Mouse (Mus musculus): ENCODE data around the gene Ern1. TPM values are rescaled to one million over a fixed set of nuclear protein-coding genes. Genes with fewer than 3 reads are reported as not detected.
A peak's percentile ranks its signal among the peaks of the same experiment; 100 is the strongest.

The Ern1 gene
- polyA plus RNA-seq, 1 experiment from 2014 or later = 5.4 TPM

DNA sequence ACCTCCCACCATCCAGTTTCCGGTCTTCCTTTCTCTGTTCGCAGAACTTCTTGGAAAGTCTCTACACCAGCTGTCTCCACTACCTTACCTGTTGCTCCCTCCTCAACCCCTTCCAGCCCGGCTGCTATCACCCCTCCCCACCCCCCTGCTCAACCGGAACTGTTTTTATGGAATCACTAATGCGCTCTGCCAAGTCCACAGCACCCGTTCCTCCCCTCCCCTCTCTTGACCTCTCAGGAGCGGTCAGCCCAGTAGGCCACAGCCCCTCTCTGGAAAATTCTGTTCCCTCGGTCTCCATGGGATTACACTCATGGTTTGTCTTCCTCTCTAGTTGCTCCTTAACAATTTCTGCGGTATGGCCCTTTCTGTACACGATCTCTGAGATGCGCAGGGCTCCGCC lies 134.5 kb downstream of the Ern1 start, which contains the start of gene Scn4a:
TSS of gene Scn4a (minus strand) at position 101 of the 400 bp plus-strand sequence.
- no peak within 1 kb of the TSS for H3K27ac ChIP-seq (ENCODE audit: low read length)
- H3K36me3 ChIP-seq (ENCODE audit: insufficient read depth, low read length) = no peaks in the 10 kb centered on the region
- DNase-seq (ENCODE audit: low spot score) = no peak
- H3K4me2 ChIP-seq (replicated peaks; ENCODE audit: low read depth, low read length) = no peak within 1 kb of the TSS
- H3K9ac ChIP-seq (replicated peaks; ENCODE audit: low read depth) = no peak within 1 kb of the TSS
- WGBS = 74% methylated on average over 12 of the region's 12 CpGs
- no peak for ATAC-seq
- no peaks in the 10 kb centered on the region for H3K4me1 ChIP-seq (ENCODE audit: insufficient read depth, low read depth, low read length)
- H3K9me3 ChIP-seq (ENCODE audit: low read length) = no peaks in the 10 kb centered on the region
- H3K27me3 ChIP-seq (replicated peaks; ENCODE audit: insufficient read depth, low read length) = no peaks in the 10 kb centered on the region
- H3K4me3 ChIP-seq (ENCODE audit: low read depth, low read length) = no peak within 1 kb of the TSS
- TF ChIP-seq EP300 (IDR thresholded peaks at IDR 0.05) (no peak), CTCF (IDR thresholded peaks at IDR 0.05) (no peak)

DNA sequence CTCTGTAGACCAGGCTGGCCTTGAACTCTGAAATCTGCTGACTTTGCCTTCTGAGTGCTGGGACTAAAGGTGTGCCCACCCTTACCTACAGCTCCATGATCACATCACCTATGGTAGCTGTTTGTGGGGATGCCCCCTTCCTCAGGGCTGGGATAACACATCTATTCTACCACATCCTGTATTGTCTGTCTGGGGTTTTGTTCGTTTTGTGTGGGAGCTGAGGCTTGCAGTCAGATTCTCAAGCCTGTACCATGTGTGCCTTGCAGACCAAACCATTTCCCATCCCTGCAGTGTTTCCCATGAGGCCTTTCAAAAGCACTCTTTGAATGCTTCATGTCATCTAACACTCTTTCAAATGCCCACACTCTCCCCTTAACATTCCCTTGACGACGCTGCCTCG lies 135.7 kb downstream of the Ern1 start:
- H3K4me3 ChIP-seq (ENCODE audit: low read depth, low read length) = no peak overlapping the region
- no peak for ATAC-seq

DNA sequence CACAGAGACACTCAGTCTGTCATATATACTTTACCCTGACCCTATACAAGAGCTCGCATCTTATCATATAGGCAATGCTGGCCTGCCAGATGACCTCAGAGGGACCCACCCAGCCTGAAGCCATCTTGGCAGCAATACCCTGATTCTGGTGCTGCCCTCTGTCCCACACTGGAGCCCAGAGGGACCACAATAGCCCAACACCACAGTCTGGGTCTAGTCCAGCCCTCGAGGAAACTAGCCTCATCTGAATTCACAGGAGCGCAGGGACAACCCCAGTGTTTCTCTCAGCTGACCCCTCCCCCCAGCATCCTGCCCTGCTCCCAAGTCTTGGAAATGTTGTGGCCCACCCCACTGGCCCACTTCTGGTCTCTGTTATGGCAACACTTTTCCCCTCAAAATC lies 136.4 kb downstream of the Ern1 start:
- no peaks in the 10 kb centered on the region for H3K9me3 ChIP-seq (ENCODE audit: low read length)
- TF ChIP-seq EP300 (IDR thresholded peaks at IDR 0.05) (no peak), CTCF (IDR thresholded peaks at IDR 0.05) (no peak)
- no peaks in the 10 kb centered on the region for H3K27me3 ChIP-seq (replicated peaks; ENCODE audit: insufficient read depth, low read length)
- H3K36me3 ChIP-seq (ENCODE audit: insufficient read depth, low read length) = no peaks in the 10 kb centered on the region
- no peak overlapping the region for H3K4me2 ChIP-seq (replicated peaks; ENCODE audit: low read depth, low read length)
- 43% methylated on average over 3 of the region's 3 CpGs for WGBS
- DNase-seq (ENCODE audit: low spot score) = no peak
- no peak overlapping the region for H3K27ac ChIP-seq (ENCODE audit: low read length)
- no peak overlapping the region for H3K9ac ChIP-seq (replicated peaks; ENCODE audit: low read depth)
- ATAC-seq = no peak
- no peak overlapping the region for H3K4me3 ChIP-seq (ENCODE audit: low read depth, low read length)
- no peaks in the 10 kb centered on the region for H3K4me1 ChIP-seq (ENCODE audit: insufficient read depth, low read depth, low read length)

More for the DNA sequence above, 135.7 kb downstream of the Ern1 start:
- H3K36me3 ChIP-seq (ENCODE audit: insufficient read depth, low read length) = no peaks in the 10 kb centered on the region
- H3K4me1 ChIP-seq (ENCODE audit: insufficient read depth, low read depth, low read length) = no peaks in the 10 kb centered on the region
- no peaks in the 10 kb centered on the region for H3K27me3 ChIP-seq (replicated peaks; ENCODE audit: insufficient read depth, low read length)
- DNase-seq (ENCODE audit: low spot score) = no peak
- 63% methylated on average over 4 of the region's 4 CpGs for WGBS
- no peak overlapping the region for H3K4me2 ChIP-seq (replicated peaks; ENCODE audit: low read depth, low read length)
- no peak overlapping the region for H3K27ac ChIP-seq (ENCODE audit: low read length)
- no peak overlapping the region for H3K9ac ChIP-seq (replicated peaks; ENCODE audit: low read depth)
- TF ChIP-seq CTCF (IDR thresholded peaks at IDR 0.05) (no peak), EP300 (IDR thresholded peaks at IDR 0.05) (no peak)
- H3K9me3 ChIP-seq (ENCODE audit: low read length) = no peaks in the 10 kb centered on the region

DNA sequence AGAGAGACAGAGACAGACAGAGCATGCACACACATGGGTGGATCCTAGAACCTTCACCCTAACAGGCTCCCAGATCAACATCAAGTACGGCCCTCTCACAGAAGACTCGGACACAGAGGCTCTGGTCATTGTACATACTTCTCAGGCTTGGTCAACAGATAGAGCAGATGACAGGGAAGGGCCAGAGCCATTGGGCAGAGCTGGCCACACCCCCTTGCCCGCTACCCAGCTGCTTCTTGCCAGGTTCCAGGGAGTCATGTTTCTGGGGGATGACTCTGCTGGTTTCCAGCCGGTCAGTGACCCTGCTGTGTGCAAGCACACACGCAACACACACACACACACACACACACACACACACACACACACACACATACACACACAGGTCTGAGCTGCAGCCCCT lies 136.8 kb downstream of the Ern1 start:
- Histone ChIP-seq H3K36me3 (ENCODE audit: insufficient read depth, low read length) (no peaks in the 10 kb centered on the region), H3K4me2 (replicated peaks; ENCODE audit: low read depth, low read length) (no peak overlapping the region), H3K27ac (ENCODE audit: low read length) (no peak overlapping the region), H3K9me3 (ENCODE audit: low read length) (no peaks in the 10 kb centered on the region), H3K4me3 (ENCODE audit: low read depth, low read length) (no peak overlapping the region), H3K9ac (replicated peaks; ENCODE audit: low read depth) (no peak overlapping the region), H3K4me1 (ENCODE audit: insufficient read depth, low read depth, low read length) (no peaks in the 10 kb centered on the region), H3K27me3 (replicated peaks; ENCODE audit: insufficient read depth, low read length) (no peaks in the 10 kb centered on the region)
- TF ChIP-seq CTCF (IDR thresholded peaks at IDR 0.05) (no peak), EP300 (IDR thresholded peaks at IDR 0.05) (no peak)
- 43% methylated on average over 5 of the region's 5 CpGs for WGBS
- peak; percentile 49 for ATAC-seq
- DNase-seq (ENCODE audit: low spot score) = peak; percentile 41

DNA sequence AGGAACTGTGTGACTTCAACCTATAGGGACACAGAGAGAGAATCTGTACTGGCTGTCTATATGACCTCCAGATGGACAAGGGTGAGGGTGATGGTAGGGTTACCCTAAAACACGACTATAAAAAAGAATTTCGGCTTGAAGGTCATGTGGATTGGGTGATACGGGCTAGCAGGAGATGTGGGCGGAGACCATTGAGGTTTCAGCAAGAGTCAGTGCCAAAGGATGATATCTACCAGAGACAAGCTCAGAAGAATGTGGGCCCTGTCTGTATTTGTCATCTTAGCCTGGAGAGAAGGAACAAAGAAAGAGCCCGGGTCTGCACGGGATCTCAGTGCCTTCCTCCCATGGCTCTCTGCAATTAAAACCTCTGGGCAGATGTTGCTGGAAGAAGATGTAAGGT lies 137.9 kb downstream of the Ern1 start:
- Histone ChIP-seq H3K4me2 (replicated peaks; ENCODE audit: low read depth, low read length) (no peak overlapping the region), H3K4me1 (ENCODE audit: insufficient read depth, low read depth, low read length) (no peaks in the 10 kb centered on the region), H3K27ac (ENCODE audit: low read length) (no peak overlapping the region), H3K4me3 (ENCODE audit: low read depth, low read length) (no peak overlapping the region), H3K36me3 (ENCODE audit: insufficient read depth, low read length) (no peaks in the 10 kb centered on the region), H3K27me3 (replicated peaks; ENCODE audit: insufficient read depth, low read length) (no peaks in the 10 kb centered on the region), H3K9me3 (ENCODE audit: low read length) (no peaks in the 10 kb centered on the region), H3K9ac (replicated peaks; ENCODE audit: low read depth) (no peak overlapping the region)
- ATAC-seq = no peak
- 70% methylated on average over 6 of the region's 6 CpGs for whole genome bisulfite sequencing
- no peak for DNase-seq (ENCODE audit: low spot score)
- TF ChIP-seq CTCF (IDR thresholded peaks at IDR 0.05) (no peak), EP300 (IDR thresholded peaks at IDR 0.05) (no peak)

DNA sequence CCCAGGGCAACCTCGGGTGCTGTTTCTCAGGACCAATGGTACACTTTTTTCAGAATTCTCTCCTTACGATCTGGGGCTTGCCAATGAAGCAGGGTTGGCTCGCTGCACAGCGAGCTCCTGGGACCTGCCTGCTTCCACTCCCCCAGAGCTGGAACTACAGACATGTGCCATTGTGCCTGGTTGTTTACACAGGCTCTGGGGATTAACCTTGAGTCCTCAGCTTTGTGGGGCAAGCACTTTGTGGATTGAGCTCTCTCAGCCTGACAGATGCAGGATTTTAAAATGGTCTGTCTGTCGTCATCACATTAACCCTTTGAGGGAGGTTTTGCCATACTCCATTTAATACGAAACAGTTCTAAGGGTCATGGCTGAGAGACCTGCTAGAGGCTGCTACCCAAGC lies 142.7 kb downstream of the Ern1 start:
- Histone ChIP-seq H3K4me3 (ENCODE audit: low read depth, low read length) (no peak overlapping the region), H3K9me3 (ENCODE audit: low read length) (no peaks in the 10 kb centered on the region), H3K27me3 (replicated peaks; ENCODE audit: insufficient read depth, low read length) (no peaks in the 10 kb centered on the region), H3K4me2 (replicated peaks; ENCODE audit: low read depth, low read length) (no peak overlapping the region), H3K4me1 (ENCODE audit: insufficient read depth, low read depth, low read length) (no peaks in the 10 kb centered on the region), H3K9ac (replicated peaks; ENCODE audit: low read depth) (no peak overlapping the region), H3K36me3 (ENCODE audit: insufficient read depth, low read length) (no peaks in the 10 kb centered on the region), H3K27ac (ENCODE audit: low read length) (no peak overlapping the region)
- 34% methylated on average over 6 of the region's 6 CpGs for WGBS
- DNase-seq (ENCODE audit: low spot score) (no peak), ATAC-seq (no peak)
- no peak for TF ChIP-seq CTCF (IDR thresholded peaks at IDR 0.05)
- TF ChIP-seq EP300 (IDR thresholded peaks at IDR 0.05) = no peak

Other genes with a start within 250 kb of the Ern1 start
- 18.7 and 19.0 TPM in 2 replicates for gene Ftsj3, start 231.8 kb downstream of the Ern1 start, polyA plus RNA-seq (2015; fragmentation: Nextera tagmentation; extraction: Ambion mirVana)
- gene Psmc5, start 231.7 kb downstream of the Ern1 start, polyA plus RNA-seq (2015; fragmentation: Nextera tagmentation; extraction: Ambion mirVana) = 150 and 153 TPM in 2 replicates
- gene Smarcd2, start 214.9 kb downstream of the Ern1 start, polyA plus RNA-seq (2015; fragmentation: Nextera tagmentation; extraction: Ambion mirVana) = 46.9 and 55.5 TPM in 2 replicates
- 0.06 and 0.07 TPM in 2 replicates for gene Tcam1, start 211.2 kb downstream of the Ern1 start, polyA plus RNA-seq (2015; fragmentation: Nextera tagmentation; extraction: Ambion mirVana)
- not detected in 2 replicates for gene Gh, start 186.0 kb downstream of the Ern1 start, polyA plus RNA-seq (2015; fragmentation: Nextera tagmentation; extraction: Ambion mirVana)
- gene Cd79b, start 173.1 kb downstream of the Ern1 start, polyA plus RNA-seq (2015; fragmentation: Nextera tagmentation; extraction: Ambion mirVana) = 10.8 and 11.8 TPM in 2 replicates
- 0.04 TPM in 1 of 2 replicates, not detected in the other for gene Scn4a, start 134.6 kb downstream of the Ern1 start, polyA plus RNA-seq (2015; fragmentation: Nextera tagmentation; extraction: Ambion mirVana)
- gene Prr29, start 122.4 kb downstream of the Ern1 start, polyA plus RNA-seq (2015; fragmentation: Nextera tagmentation; extraction: Ambion mirVana) = 8.9 and 10.2 TPM in 2 replicates
- gene Icam2, start 99.8 kb downstream of the Ern1 start, polyA plus RNA-seq (2015; fragmentation: Nextera tagmentation; extraction: Ambion mirVana) = 284 and 329 TPM in 2 replicates
- gene Tex2, start 125.6 kb upstream of the Ern1 start, polyA plus RNA-seq (2015; fragmentation: Nextera tagmentation; extraction: Ambion mirVana) = 8.9 and 9.6 TPM in 2 replicates